Mouse (Mus musculus): ENCODE measurements around the gene Rab32.

DNA sequence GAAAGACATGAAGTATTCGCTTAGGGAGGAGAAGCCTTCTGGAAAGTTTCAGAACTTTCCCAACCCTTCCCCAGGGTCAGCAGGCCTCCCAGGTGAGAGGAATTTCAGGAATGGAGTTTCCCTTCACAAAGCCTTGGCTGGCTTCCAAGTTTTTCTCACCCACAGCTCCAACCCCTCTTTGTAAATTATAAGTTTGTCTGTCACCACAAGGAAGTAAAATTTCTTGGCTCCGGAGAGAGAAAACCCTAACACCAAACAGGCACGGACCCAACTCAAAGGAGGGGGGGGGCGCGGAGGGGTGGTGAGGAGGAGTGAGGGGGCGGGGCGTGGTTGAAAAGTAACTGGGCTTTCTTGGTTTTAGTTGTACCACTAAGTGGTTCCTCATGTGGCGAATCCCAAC is 980 bp downstream of the Rab32 start:
- no peak for TF ChIP-seq POU5F1 (IDR thresholded peaks at IDR 0.05; ENCODE audit: borderline replicate concordance, low read length)
- TF ChIP-seq CTCF (conservative IDR thresholded peaks at IDR 0.05; ENCODE audit: low read length) = no peak
- no peak for TF ChIP-seq NANOG (IDR thresholded peaks at IDR 0.05; ENCODE audit: borderline replicate concordance, low read length)
